Mouse (Mus musculus) midbrain, embryonic 10.5 days (tissue): ENCODE measurements around the gene Tnfsf10. TPM values are rescaled to one million over a fixed set of nuclear protein-coding genes. Genes with fewer than 3 reads are reported as not detected.
"Not testable (repeated sequence)": the region's sequence is repeated elsewhere in the genome, so short reads cannot be mapped to it uniquely, and the experiment has no call there.

Source experiments
- DNase-seq: peaks from one replicate; pipeline ENCODE4 v3.0.0-alpha.2; 2017; ENCODE audit warnings: low spot score
- H3K27ac ChIP-seq: fragments of 300-500 bp; sonication (generic); replicated peaks from 2 replicates; pipeline ENCODE4 v1.5.1; 2016; ENCODE audit warnings: mild to moderate bottlenecking
- H3K27me3 ChIP-seq: fragments of 300-500 bp; sonication (generic); 2 replicates; pipeline ENCODE4 v1.6.1; 2016; ENCODE audit warnings: low read depth, mild to moderate bottlenecking; ENCODE audit not compliant: poor library complexity, severe bottlenecking
- H3K36me3 ChIP-seq: fragments of 300-500 bp; sonication (generic); 2 replicates; pipeline ENCODE4 v1.6.1; 2016; ENCODE audit warnings: mild to moderate bottlenecking, moderate library complexity
- H3K4me1 ChIP-seq: fragments of 300-500 bp; sonication (generic); 2 replicates; pipeline ENCODE4 v1.6.1; 2016
- H3K4me3 ChIP-seq: fragments of 300-500 bp; sonication (generic); 2 replicates; pipeline ENCODE4 v1.5.1; 2016; ENCODE audit warnings: mild to moderate bottlenecking, moderate library complexity
- H3K9me3 ChIP-seq: fragments of 300-500 bp; sonication (generic); replicated peaks from 2 replicates; pipeline ENCODE4 v1.6.1; 2016; ENCODE audit warnings: mild to moderate bottlenecking
- WGBS: fragments of 180-500 bp; shearing (Covaris S2); methylation state at CpG from one replicate; pipeline ENCODE4 v1.1.7; 2016; 5-methylcytosine and 5-hydroxymethylcytosine counted together
- polyA plus RNA-seq: library from polyadenylated mRNA; unstranded; fragments of >200 nt; fragmentation: Nextera tagmentation; extraction: Ambion mirVana; gene quantifications from 2 replicates; pipeline ENCODE4 v1.2.1, GENCODE M21; 2016

Gene Tnfsf10
- polyA plus RNA-seq, 1 experiment from 2014 or later = not detected

- DNase-seq = no peak
- no peak overlapping the region for H3K4me3 ChIP-seq
- no peaks in the 10 kb centered on the region for H3K36me3 ChIP-seq
- H3K4me1 ChIP-seq = peaks cover 16% of the 10 kb centered on the region
- H3K27me3 ChIP-seq = peaks cover 17% of the 10 kb centered on the region
- no peaks in the 10 kb centered on the region; the same call in 1 of the 2 replicates for H3K9me3 ChIP-seq
- WGBS = 85% methylated on average over 9 of the region's 9 CpGs
- no peak overlapping the region for H3K27ac ChIP-seq
Observed at GRCm38 (mm10) chr3:27285072-27285471, 31.8 kb upstream of the Tnfsf10 start.

- H3K36me3 ChIP-seq = no peaks in the 10 kb centered on the region
- peaks cover 6% of the 10 kb centered on the region for H3K4me1 ChIP-seq
- no peak overlapping the region for H3K27ac ChIP-seq
- no peaks in the 10 kb centered on the region; the same call in 1 of the 2 replicates for H3K9me3 ChIP-seq
- 81% methylated on average over 2 of the region's 2 CpGs for WGBS
- no peaks in the 10 kb centered on the region for H3K27me3 ChIP-seq
- H3K4me3 ChIP-seq = no peak overlapping the region
- no peak for DNase-seq
Observed at GRCm38 (mm10) chr3:27288301-27288700, 28.5 kb upstream of the Tnfsf10 start.

- Histone ChIP-seq H3K36me3 (no peaks in the 10 kb centered on the region), H3K27ac (no peak overlapping the region), H3K27me3 (no peaks in the 10 kb centered on the region), H3K4me1 (peaks cover 4% of the 10 kb centered on the region; the same call in 1 of the 2 replicates), H3K9me3 (no peaks in the 10 kb centered on the region; the same call in 1 of the 2 replicates), H3K4me3 (no peak overlapping the region)
- 74% methylated on average over 8 of the region's 8 CpGs for WGBS
- no peak for DNase-seq
Observed at GRCm38 (mm10) chr3:27288909-27289308, 27.9 kb upstream of the Tnfsf10 start.

- Histone ChIP-seq H3K4me1 (peaks cover 4% of the 10 kb centered on the region; the same call in 1 of the 2 replicates), H3K4me3 (no peak overlapping the region)
- 88% methylated on average over 5 of the region's 5 CpGs for WGBS
Observed at GRCm38 (mm10) chr3:27290285-27290684, 26.5 kb upstream of the Tnfsf10 start.

GRCm38 (mm10) chr3:27290945-27291344 lies 25.9 kb upstream of the Tnfsf10 start:
- not testable (repeated sequence) for DNase-seq, H3K27me3 ChIP-seq, H3K36me3 ChIP-seq, H3K4me3 ChIP-seq, H3K27ac ChIP-seq, H3K4me1 ChIP-seq, H3K9me3 ChIP-seq
- 92% methylated on average over 5 of the region's 5 CpGs for WGBS

More at GRCm38 (mm10) chr3:27290285-27290684, 26.5 kb upstream of the Tnfsf10 start:
- no peaks in the 10 kb centered on the region for H3K36me3 ChIP-seq
- H3K27ac ChIP-seq = no peak overlapping the region
- H3K9me3 ChIP-seq = no peaks in the 10 kb centered on the region
- no peak for DNase-seq
- H3K27me3 ChIP-seq = no peaks in the 10 kb centered on the region

- not testable (repeated sequence) for H3K4me1 ChIP-seq, H3K27me3 ChIP-seq, H3K27ac ChIP-seq, H3K36me3 ChIP-seq, DNase-seq, H3K4me3 ChIP-seq, H3K9me3 ChIP-seq
- 85% methylated on average over 4 of the region's 4 CpGs for WGBS
Observed at GRCm38 (mm10) chr3:27291411-27291810, 25.4 kb upstream of the Tnfsf10 start.

GRCm38 (mm10) chr3:27293645-27294385 lies 23.0 kb upstream of the Tnfsf10 start:
- no peak overlapping the region for H3K27ac ChIP-seq
- no peaks in the 10 kb centered on the region for H3K9me3 ChIP-seq
- H3K4me3 ChIP-seq = no peak overlapping the region
- DNase-seq = no peak
- no peaks in the 10 kb centered on the region for H3K27me3 ChIP-seq
- 65% methylated on average over 7 of the region's 7 CpGs for WGBS
- peaks cover 4% of the 10 kb centered on the region; the same call in 1 of the 2 replicates for H3K4me1 ChIP-seq
- no peaks in the 10 kb centered on the region for H3K36me3 ChIP-seq

GRCm38 (mm10) chr3:27300451-27300850 lies 16.4 kb upstream of the Tnfsf10 start:
- H3K4me3 ChIP-seq = no peak overlapping the region
- no peak overlapping the region for H3K27ac ChIP-seq
- no peaks in the 10 kb centered on the region for H3K9me3 ChIP-seq
- no peaks in the 10 kb centered on the region for H3K27me3 ChIP-seq
- 90% methylated on average over 4 of the region's 4 CpGs for WGBS
- H3K36me3 ChIP-seq = no peaks in the 10 kb centered on the region
- DNase-seq = no peak
- no peaks in the 10 kb centered on the region for H3K4me1 ChIP-seq

GRCm38 (mm10) chr3:27302339-27303022 lies 14.3 kb upstream of the Tnfsf10 start:
- no peak overlapping the region for H3K4me3 ChIP-seq
- no peak for DNase-seq
- 86% methylated on average over 9 of the region's 9 CpGs for WGBS

GRCm38 (mm10) chr3:27306815-27307214 lies 10.0 kb upstream of the Tnfsf10 start:
- H3K27ac ChIP-seq = no peak overlapping the region
- WGBS = 84% methylated on average over 10 of the region's 10 CpGs
- H3K27me3 ChIP-seq = no peaks in the 10 kb centered on the region
- H3K36me3 ChIP-seq = no peaks in the 10 kb centered on the region
- H3K4me1 ChIP-seq = no peaks in the 10 kb centered on the region
- no peaks in the 10 kb centered on the region for H3K9me3 ChIP-seq
- no peak for DNase-seq
- no peak overlapping the region for H3K4me3 ChIP-seq

More at GRCm38 (mm10) chr3:27302339-27303022, 14.3 kb upstream of the Tnfsf10 start:
- Histone ChIP-seq H3K36me3 (no peaks in the 10 kb centered on the region), H3K27ac (no peak overlapping the region), H3K27me3 (no peaks in the 10 kb centered on the region), H3K9me3 (no peaks in the 10 kb centered on the region), H3K4me1 (no peaks in the 10 kb centered on the region)

- Histone ChIP-seq H3K9me3 (no peaks in the 10 kb centered on the region), H3K4me3 (no peak overlapping the region), H3K4me1 (no peaks in the 10 kb centered on the region), H3K27ac (no peak overlapping the region), H3K27me3 (no peaks in the 10 kb centered on the region), H3K36me3 (no peaks in the 10 kb centered on the region)
- WGBS = 96% methylated on average over 7 of the region's 7 CpGs
- DNase-seq = no peak
Observed at GRCm38 (mm10) chr3:27310973-27311372, 5.9 kb upstream of the Tnfsf10 start.

- Histone ChIP-seq H3K27ac (no peak overlapping the region), H3K27me3 (no peaks in the 10 kb centered on the region), H3K9me3 (no peaks in the 10 kb centered on the region), H3K36me3 (no peaks in the 10 kb centered on the region), H3K4me1 (no peaks in the 10 kb centered on the region), H3K4me3 (no peak overlapping the region)
- no peak for DNase-seq
- WGBS = 89% methylated on average over 4 of the region's 4 CpGs
Observed at GRCm38 (mm10) chr3:27311475-27311874, 5.4 kb upstream of the Tnfsf10 start.

- no peak for DNase-seq
- H3K27ac ChIP-seq = no peak overlapping the region
- no peaks in the 10 kb centered on the region for H3K36me3 ChIP-seq
- 70% methylated on average over 2 of the region's 2 CpGs for WGBS
- H3K4me3 ChIP-seq = no peak overlapping the region
- no peaks in the 10 kb centered on the region for H3K27me3 ChIP-seq
- no peaks in the 10 kb centered on the region for H3K4me1 ChIP-seq
- H3K9me3 ChIP-seq = no peaks in the 10 kb centered on the region
Observed at GRCm38 (mm10) chr3:27314506-27315164, 2.2 kb upstream of the Tnfsf10 start.
